Mouse (Mus musculus) thymus, postnatal 0 days (tissue): Measurements from ENCODE around the gene Chrm3. TPM values are rescaled to one million over a fixed set of nuclear protein-coding genes. Genes with fewer than 3 reads are reported as not detected.
A peak's percentile ranks its signal among the peaks of the same experiment; 100 is the strongest.
"Not testable (repeated sequence)": the region's sequence is repeated elsewhere in the genome, so short reads cannot be mapped to it uniquely, and the experiment has no call there.

Experiments
- DNase-seq: peaks from one replicate; pipeline ENCODE4 v3.0.0-alpha.2; 2015; ENCODE audit warnings: low spot score
- polyA plus RNA-seq: library from polyadenylated mRNA; unstranded; fragments of >200 nt; fragmentation: Nextera tagmentation; extraction: Ambion mirVana; gene quantifications from 2 replicates; pipeline ENCODE4 v1.2.1, GENCODE M21; 2015

Gene Chrm3
- 0.08 and 0.16 TPM in 2 replicates for polyA plus RNA-seq

- DNase-seq = no peak
Observed at GRCm38 (mm10) chr13:10360777-10361176, at the start of gene Chrm3. Gene Chrm3 (minus strand): TSS chr13:10360847.

GRCm38 (mm10) chr13:10394364-10394763, 33.7 kb upstream of the Chrm3 start:
- no peak for DNase-seq

DNA sequence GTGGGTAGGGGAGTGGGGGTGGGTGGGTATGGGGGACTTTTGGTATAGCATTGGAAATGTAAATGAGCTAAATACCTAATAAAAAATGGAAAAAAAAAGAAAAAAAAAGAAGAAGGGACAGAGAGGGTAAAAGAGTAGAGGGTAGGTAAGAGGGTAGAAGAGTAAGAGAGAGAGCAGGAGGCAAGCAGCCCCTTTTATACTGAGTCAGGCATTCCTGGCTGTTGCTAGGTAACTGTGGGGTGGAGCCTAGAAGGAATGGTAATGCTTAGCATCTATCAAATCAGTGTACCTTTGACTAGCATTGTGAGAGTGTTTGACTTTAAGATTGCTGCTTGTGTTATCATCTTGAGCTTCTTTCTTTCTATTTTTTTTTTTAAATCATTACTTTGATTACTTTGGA, 14.8 kb upstream of the Chrm3 start:
- not testable (repeated sequence) for DNase-seq

DNA sequence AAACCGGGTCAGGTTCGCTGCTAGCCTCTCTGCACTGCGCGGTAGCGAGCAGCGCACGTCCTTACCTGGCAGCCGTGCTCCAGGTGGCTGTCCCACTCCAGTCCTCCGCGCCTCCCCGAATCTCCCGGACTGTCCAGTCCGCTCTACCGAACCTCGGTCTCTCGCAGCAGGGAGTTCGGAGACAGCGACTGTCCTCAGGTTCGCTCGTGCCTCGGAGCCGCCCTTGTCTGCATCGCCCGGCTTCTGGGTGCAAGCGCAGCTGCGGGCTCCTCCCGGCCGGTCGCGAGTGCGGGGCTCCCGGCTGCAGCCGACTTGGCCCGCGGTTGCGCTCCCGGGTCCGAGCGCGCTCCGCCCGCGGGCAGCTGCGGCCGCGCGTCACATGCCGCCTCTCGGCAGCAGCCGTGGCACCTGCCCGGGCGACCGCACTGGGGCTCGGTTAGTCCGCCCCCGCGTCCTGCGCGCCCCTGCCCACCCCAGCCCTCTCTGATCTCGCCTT, 400 bp downstream of the Chrm3 start:
- DNase-seq = no peak

- DNase-seq = no peak
Observed at GRCm38 (mm10) chr13:10359516-10360198, 990 bp downstream of the Chrm3 start.

DNA sequence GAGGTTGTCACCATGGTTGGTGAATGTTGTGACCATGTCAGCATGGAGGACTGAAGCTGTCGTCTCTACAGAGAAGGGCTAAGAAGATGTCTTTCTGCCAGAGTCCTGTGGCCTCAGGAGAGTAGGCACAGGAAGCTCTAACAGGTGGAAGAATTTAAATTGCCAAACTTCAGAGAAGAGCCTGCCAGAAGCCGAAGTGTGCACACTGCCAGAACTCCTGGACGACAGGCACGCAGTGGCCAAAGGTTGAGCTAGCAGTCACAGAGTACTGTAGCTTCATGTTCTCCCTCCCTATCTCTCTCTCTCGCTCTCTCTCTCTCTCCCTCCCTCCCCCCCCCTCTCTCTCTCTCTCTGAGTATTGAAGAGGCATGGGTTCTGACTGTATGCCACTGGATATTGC, 4.9 kb downstream of the Chrm3 start:
- DNase-seq = no peak

- DNase-seq = no peak
Observed at GRCm38 (mm10) chr13:10354885-10355575, 5.6 kb downstream of the Chrm3 start.

- DNase-seq = no peak
Observed at GRCm38 (mm10) chr13:10352141-10352540, 8.5 kb downstream of the Chrm3 start.

DNA sequence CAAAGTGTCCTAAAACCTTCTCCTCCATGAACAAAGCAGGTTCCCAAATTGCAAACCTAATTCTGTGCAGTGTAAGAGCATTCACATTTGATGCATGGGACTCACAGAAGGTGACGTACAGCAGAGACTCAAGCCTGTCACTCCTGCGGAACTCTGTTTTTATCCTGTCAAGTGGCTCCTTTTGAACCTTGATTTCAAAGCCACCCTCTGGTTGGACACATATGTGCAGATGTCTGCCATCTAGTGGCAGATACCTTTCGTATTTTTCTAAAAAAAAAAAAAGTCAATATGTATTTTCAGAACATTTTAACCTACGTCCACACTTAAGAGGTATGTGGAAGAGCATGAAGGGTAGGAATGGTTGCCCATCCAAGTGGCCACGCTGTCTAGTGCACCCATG, 16.3 kb downstream of the Chrm3 start:
- peak; percentile 39 for DNase-seq

GRCm38 (mm10) chr13:10335558-10335957, 25.1 kb downstream of the Chrm3 start:
- DNase-seq = no peak

- no peak for DNase-seq
Observed at GRCm38 (mm10) chr13:10332762-10333161, 27.9 kb downstream of the Chrm3 start.

- DNase-seq = no peak
Observed at GRCm38 (mm10) chr13:10309811-10310210, 50.8 kb downstream of the Chrm3 start.

DNA sequence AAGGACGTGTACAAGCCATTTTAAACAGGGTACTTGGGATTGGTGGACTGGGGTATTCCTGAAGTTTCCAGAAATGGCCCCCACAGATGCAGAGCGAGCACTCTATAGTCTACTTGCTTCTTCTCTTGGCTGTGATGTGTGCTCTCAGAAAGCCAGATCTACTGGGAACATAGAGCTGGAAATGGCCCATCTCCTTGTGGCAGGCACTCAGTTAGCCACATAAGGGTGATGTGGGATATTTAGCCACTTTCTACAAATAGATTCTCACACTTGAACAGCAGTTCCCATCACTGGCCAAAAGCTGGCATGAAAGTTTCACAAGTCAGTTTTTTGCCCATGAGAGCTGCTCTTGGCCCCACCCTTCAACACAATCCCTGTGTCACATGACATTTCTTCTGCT, 65.5 kb downstream of the Chrm3 start:
- DNase-seq = no peak

GRCm38 (mm10) chr13:10284331-10284730, 76.3 kb downstream of the Chrm3 start:
- no peak for DNase-seq

- no peak for DNase-seq
Observed at GRCm38 (mm10) chr13:10274907-10275306, 85.7 kb downstream of the Chrm3 start.

DNA sequence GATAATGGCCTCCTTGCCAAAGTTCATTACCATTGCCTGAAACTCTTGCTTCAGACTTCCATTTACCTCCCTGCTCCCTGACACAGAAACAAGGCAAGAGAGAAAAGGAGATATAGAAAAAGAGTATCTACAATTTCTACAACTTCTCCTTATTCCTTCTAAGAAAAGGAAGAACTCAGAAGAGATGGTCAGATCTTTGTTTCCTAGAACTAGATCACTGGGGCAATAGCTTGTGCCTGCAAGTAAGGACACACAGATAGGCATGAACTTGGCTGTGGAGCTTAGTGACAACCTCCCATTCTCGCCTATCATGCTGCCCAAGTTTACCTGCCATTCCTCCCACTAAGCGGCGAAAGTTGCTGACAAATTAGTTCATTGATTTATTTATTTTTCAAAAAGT, 96.9 kb downstream of the Chrm3 start:
- DNase-seq = no peak

DNA sequence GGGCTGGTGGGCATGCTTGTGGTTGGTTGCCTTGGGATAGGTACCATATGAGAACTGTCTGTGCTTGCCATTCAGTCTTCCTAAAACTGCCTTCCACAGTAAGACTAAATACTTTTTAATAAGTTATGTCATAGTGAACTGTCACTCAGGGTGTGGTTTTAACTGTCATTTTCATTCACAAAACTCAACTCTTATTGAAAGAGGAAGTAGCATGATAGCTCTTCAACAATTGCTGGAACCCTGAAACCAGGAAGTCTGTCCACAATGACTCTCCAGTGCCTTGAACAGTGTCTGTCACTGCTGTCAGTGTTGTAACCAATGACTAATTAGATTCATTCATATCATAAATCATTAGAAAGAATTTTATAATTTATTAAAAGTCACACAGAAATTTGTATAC, 107.6 kb downstream of the Chrm3 start:
- no peak for DNase-seq

- DNase-seq = no peak
Observed at GRCm38 (mm10) chr13:10251499-10252179, 109.0 kb downstream of the Chrm3 start.

GRCm38 (mm10) chr13:10244243-10244998, 116.2 kb downstream of the Chrm3 start:
- DNase-seq = no peak

DNA sequence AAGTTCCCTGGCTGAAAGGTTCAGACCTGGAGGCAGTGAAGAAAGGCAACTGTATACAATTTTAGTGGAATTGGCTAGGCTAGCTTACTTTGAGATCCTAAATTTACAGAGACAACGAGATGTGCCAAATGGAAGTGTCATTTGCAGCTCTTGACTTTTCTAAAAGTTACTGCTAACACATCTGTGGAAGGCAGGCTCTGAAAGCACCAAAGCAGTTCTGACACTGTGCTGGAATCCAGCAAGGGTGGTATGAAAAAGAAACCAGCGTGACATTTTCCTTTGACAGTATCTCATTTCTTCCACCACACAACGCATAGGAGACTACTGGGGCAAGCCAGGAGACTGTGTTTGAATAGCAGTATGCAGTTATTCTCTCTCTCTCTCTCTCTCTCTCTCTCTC, 120.4 kb downstream of the Chrm3 start:
- no peak for DNase-seq

GRCm38 (mm10) chr13:10239825-10240224, 120.8 kb downstream of the Chrm3 start:
- no peak for DNase-seq
